Mouse (Mus musculus): Measurements from ENCODE around the gene Pbp2. TPM values are rescaled to one million over a fixed set of nuclear protein-coding genes. Genes with fewer than 3 reads are reported as not detected.

The Pbp2 gene
- total and polyA plus RNA-seq, 3 experiments, result not detected

DNA sequence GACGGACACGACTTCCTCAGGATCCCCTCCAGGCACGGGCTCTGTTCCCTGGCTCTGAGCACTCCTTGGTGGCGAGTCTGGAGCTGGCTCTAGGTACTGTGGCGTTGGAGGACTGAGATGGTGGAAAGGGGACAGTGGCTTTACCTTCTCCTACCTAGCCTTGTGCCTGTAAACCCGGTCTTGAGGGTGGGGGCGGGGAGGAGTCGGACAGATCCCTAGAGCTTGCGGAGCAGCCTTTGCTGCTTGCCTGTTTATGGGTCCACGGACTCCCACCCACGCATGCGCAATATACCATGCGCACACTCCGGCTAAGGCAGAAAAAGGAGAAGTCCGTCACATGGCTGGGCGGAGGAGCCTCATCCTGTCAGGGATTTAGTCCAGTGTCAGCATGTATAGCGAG, 13.9 kb downstream of the Pbp2 start:
- intact Hi-C loops (cut with DNase I), result no loop called here
- Histone ChIP-seq H3K4me1 (ENCODE audit: control insufficient read depth, insufficient read depth, low read length) (peaks cover 6% of the 10 kb centered on the region), H3K4me3 (no peak overlapping the region), H3K9ac (ENCODE audit: low read depth, low read length) (peak overlapping the region; percentile 52; the same call in 1 of the 2 replicates), H3K27ac (no peak overlapping the region), H3K36me3 (ENCODE audit: control insufficient read depth, insufficient read depth, low read length) (no peaks in the 10 kb centered on the region), H3K79me2 (replicated peaks; ENCODE audit: control insufficient read depth, insufficient read depth, low read length) (no peaks in the 10 kb centered on the region), H3K27me3 (ENCODE audit: control insufficient read depth, insufficient read depth, low read length) (no peaks in the 10 kb centered on the region)
- TF ChIP-seq EP300 (IDR thresholded peaks at IDR 0.05; ENCODE audit: insufficient read depth, low read depth, low read length), result no peak
- TF ChIP-seq CTCF (IDR thresholded peaks at IDR 0.05), result no peak
- TF ChIP-seq POLR2A (IDR thresholded peaks at IDR 0.05; ENCODE audit: insufficient read depth, low read depth, low read length), result peak; percentile 49; the same call in 1 of the 2 replicates
- 52% methylated on average over 17 of the region's 17 CpGs for WGBS
- DNase-seq, result peak; percentile 43 to 76

GRCm38 (mm10) chr6:135295082-135295861, 14.9 kb downstream of the Pbp2 start:
- WGBS, result 64% methylated on average over 11 of the region's 11 CpGs
- TF ChIP-seq CTCF (IDR thresholded peaks at IDR 0.05), result no peak
- TF ChIP-seq POLR2A (IDR thresholded peaks at IDR 0.05; ENCODE audit: insufficient read depth, low read depth, low read length), result no peak
- TF ChIP-seq EP300 (IDR thresholded peaks at IDR 0.05; ENCODE audit: insufficient read depth, low read depth, low read length), result no peak
- no peak overlapping the region for H3K4me3 ChIP-seq
- H3K4me1 ChIP-seq (ENCODE audit: control insufficient read depth, insufficient read depth, low read length), result peaks cover 6% of the 10 kb centered on the region
- no peak overlapping the region for H3K9ac ChIP-seq (ENCODE audit: low read depth, low read length)
- no peaks in the 10 kb centered on the region for H3K36me3 ChIP-seq (ENCODE audit: control insufficient read depth, insufficient read depth, low read length)
- H3K79me2 ChIP-seq (replicated peaks; ENCODE audit: control insufficient read depth, insufficient read depth, low read length), result no peaks in the 10 kb centered on the region
- intact Hi-C loops (cut with DNase I), result no loop called here
- peak overlapping the region; percentile 17; the same call in 1 of the 2 replicates for H3K27ac ChIP-seq
- peak; percentile 34 to 40 for DNase-seq
- H3K27me3 ChIP-seq (ENCODE audit: control insufficient read depth, insufficient read depth, low read length), result no peaks in the 10 kb centered on the region

GRCm38 (mm10) chr6:135294150-135294549, 16.1 kb downstream of the Pbp2 start:
- H3K36me3 ChIP-seq (ENCODE audit: control insufficient read depth, insufficient read depth, low read length), result no peaks in the 10 kb centered on the region
- peaks cover 6% of the 10 kb centered on the region for H3K4me1 ChIP-seq (ENCODE audit: control insufficient read depth, insufficient read depth, low read length)
- H3K79me2 ChIP-seq (replicated peaks; ENCODE audit: control insufficient read depth, insufficient read depth, low read length), result no peaks in the 10 kb centered on the region
- no peak for TF ChIP-seq CTCF (IDR thresholded peaks at IDR 0.05)
- no peak for TF ChIP-seq POLR2A (IDR thresholded peaks at IDR 0.05; ENCODE audit: insufficient read depth, low read depth, low read length)
- no peak for TF ChIP-seq EP300 (IDR thresholded peaks at IDR 0.05; ENCODE audit: insufficient read depth, low read depth, low read length)
- WGBS, result 65% methylated on average over 6 of the region's 6 CpGs
- no peaks in the 10 kb centered on the region for H3K27me3 ChIP-seq (ENCODE audit: control insufficient read depth, insufficient read depth, low read length)
- H3K9ac ChIP-seq (ENCODE audit: low read depth, low read length), result no peak overlapping the region
- intact Hi-C loops (cut with DNase I), result no loop called here
- no peak overlapping the region for H3K4me3 ChIP-seq
- no peak for DNase-seq
- H3K27ac ChIP-seq, result no peak overlapping the region

DNA sequence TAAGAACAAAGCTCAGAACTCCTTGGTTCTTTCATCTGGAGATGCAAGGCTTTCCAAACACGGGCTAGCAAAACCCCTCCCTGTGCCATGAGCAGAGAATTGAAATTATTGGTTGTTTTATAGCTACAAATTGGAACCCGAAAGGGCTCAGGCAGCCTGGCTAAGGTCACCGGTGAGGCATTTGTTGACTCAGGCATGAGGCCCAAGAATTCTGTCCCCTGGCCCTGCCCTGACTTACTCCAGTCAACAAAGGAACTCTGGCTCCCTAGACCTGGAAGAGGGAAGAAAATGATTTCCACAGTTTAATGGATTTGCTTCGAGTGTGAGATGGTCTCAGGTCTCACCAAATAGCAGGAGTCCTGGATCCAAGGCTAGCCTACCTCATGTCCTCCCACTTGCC, 17.8 kb downstream of the Pbp2 start:
- peak in 1 of 2 experiments; percentile 11 for DNase-seq
- 32% methylated on average over 4 of the region's 4 CpGs for WGBS

GRCm38 (mm10) chr6:135279856-135280255, 30.3 kb downstream of the Pbp2 start:
- WGBS, result 66% methylated on average over 10 of the region's 10 CpGs
- Histone ChIP-seq H3K79me2 (replicated peaks; ENCODE audit: control insufficient read depth, insufficient read depth, low read length) (no peaks in the 10 kb centered on the region), H3K4me1 (ENCODE audit: control insufficient read depth, insufficient read depth, low read length) (no peaks in the 10 kb centered on the region), H3K36me3 (ENCODE audit: control insufficient read depth, insufficient read depth, low read length) (no peaks in the 10 kb centered on the region), H3K4me3 (no peak overlapping the region), H3K9ac (ENCODE audit: low read depth, low read length) (no peak overlapping the region), H3K27me3 (ENCODE audit: control insufficient read depth, insufficient read depth, low read length) (no peaks in the 10 kb centered on the region), H3K27ac (no peak overlapping the region)
- intact Hi-C loops (cut with DNase I), result no loop called here
- TF ChIP-seq EP300 (IDR thresholded peaks at IDR 0.05; ENCODE audit: insufficient read depth, low read depth, low read length), result no peak
- TF ChIP-seq CTCF (IDR thresholded peaks at IDR 0.05), result no peak
- TF ChIP-seq POLR2A (IDR thresholded peaks at IDR 0.05; ENCODE audit: insufficient read depth, low read depth, low read length), result no peak
- DNase-seq, result no peak

More for the DNA sequence above, 17.8 kb downstream of the Pbp2 start:
- Histone ChIP-seq H3K9ac (ENCODE audit: low read depth, low read length) (no peak overlapping the region), H3K36me3 (ENCODE audit: control insufficient read depth, insufficient read depth, low read length) (no peaks in the 10 kb centered on the region), H3K4me3 (no peak overlapping the region), H3K79me2 (replicated peaks; ENCODE audit: control insufficient read depth, insufficient read depth, low read length) (no peaks in the 10 kb centered on the region), H3K27me3 (ENCODE audit: control insufficient read depth, insufficient read depth, low read length) (no peaks in the 10 kb centered on the region), H3K4me1 (ENCODE audit: control insufficient read depth, insufficient read depth, low read length) (peaks cover 3% of the 10 kb centered on the region), H3K27ac (no peak overlapping the region)
- no peak for TF ChIP-seq POLR2A (IDR thresholded peaks at IDR 0.05; ENCODE audit: insufficient read depth, low read depth, low read length)
- no peak for TF ChIP-seq EP300 (IDR thresholded peaks at IDR 0.05; ENCODE audit: insufficient read depth, low read depth, low read length)
- no peak for TF ChIP-seq CTCF (IDR thresholded peaks at IDR 0.05)
- intact Hi-C loops (cut with DNase I), result no loop called here

DNA sequence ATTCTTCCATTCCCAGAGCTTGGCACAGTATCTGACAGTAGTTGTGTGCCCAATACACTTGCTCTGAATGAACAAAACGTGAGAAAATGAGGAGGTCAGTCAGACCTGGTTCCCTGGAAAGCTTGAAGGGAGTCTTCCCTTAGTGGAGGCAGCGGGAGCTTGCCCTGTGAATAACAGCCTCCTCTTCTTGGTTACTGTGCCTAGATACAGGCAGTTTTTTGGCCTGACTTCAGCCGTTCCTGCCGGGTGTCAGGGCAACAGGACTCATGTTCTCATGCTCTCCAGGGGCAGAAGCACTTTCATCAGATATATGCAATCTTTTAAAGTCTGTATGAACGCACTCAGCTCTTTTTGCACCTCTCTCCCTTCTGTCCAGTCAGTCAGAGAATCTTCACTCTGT, 30.9 kb downstream of the Pbp2 start:
- no peak for DNase-seq
- no peaks in the 10 kb centered on the region for H3K27me3 ChIP-seq (ENCODE audit: control insufficient read depth, insufficient read depth, low read length)
- H3K27ac ChIP-seq, result no peak overlapping the region
- H3K4me3 ChIP-seq, result no peak overlapping the region
- H3K79me2 ChIP-seq (replicated peaks; ENCODE audit: control insufficient read depth, insufficient read depth, low read length), result no peaks in the 10 kb centered on the region
- no peaks in the 10 kb centered on the region for H3K36me3 ChIP-seq (ENCODE audit: control insufficient read depth, insufficient read depth, low read length)
- TF ChIP-seq EP300 (IDR thresholded peaks at IDR 0.05; ENCODE audit: insufficient read depth, low read depth, low read length) (no peak), POLR2A (IDR thresholded peaks at IDR 0.05; ENCODE audit: insufficient read depth, low read depth, low read length) (no peak), CTCF (IDR thresholded peaks at IDR 0.05) (no peak)
- no peaks in the 10 kb centered on the region for H3K4me1 ChIP-seq (ENCODE audit: control insufficient read depth, insufficient read depth, low read length)
- intact Hi-C loops (cut with DNase I), result no loop called here
- no peak overlapping the region for H3K9ac ChIP-seq (ENCODE audit: low read depth, low read length)
- 69% methylated on average over 5 of the region's 5 CpGs for WGBS
